Mouse (Mus musculus): ENCODE results near the gene Mpzl3. TPM values are rescaled to one million over a fixed set of nuclear protein-coding genes. Genes with fewer than 3 reads are reported as not detected.

Gene Mpzl3
- total and polyA plus RNA-seq, 2 experiments from 2014 or later = 1.3 to 2.5 TPM

DNA sequence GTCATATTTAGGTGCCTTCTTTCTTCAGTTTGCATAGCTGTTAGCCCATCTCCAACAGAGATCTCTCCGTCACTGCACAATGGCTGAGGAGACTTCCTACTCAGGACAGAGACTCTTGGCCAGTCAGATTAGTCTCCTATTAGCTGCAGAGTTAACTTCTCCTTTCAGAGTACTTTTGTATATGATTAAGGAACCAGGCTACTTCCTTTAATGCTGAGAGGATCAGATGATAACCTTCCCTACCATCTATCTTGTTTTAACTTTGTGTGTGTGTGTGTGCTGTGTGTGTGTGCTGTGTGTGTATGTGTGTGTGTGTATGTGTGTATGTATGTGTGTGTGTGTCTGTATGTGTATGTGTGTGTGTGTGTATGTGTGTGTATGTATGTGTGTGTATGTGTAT is 5.3 kb upstream of the Mpzl3 start:
- no peak for ATAC-seq (ENCODE audit: low FRiP score)
- Histone ChIP-seq H3K4me2 (ENCODE audit: low read depth, low read length, poor library complexity, severe bottlenecking) (no peak overlapping the region), H3K27me3 (ENCODE audit: insufficient read depth, low read length) (peaks cover 13% of the 10 kb centered on the region; the same call in 1 of the 2 replicates), H3K9me3 (ENCODE audit: low read length) (no peaks in the 10 kb centered on the region), H3K9ac (replicated peaks; ENCODE audit: low read length, poor library complexity, severe bottlenecking) (no peak overlapping the region), H3K4me1 (ENCODE audit: insufficient read depth, low read length) (no peaks in the 10 kb centered on the region), H3K27ac (ENCODE audit: low read depth, low read length) (no peak overlapping the region), H3K4me3 (ENCODE audit: low read depth, low read length) (no peak overlapping the region), H3K36me3 (ENCODE audit: insufficient read depth, low read length) (no peaks in the 10 kb centered on the region)
- DNase-seq (ENCODE audit: low spot score) = no peak
- 83% methylated on average over 1 of the region's 1 CpGs for WGBS
- TF ChIP-seq CTCF (IDR thresholded peaks at IDR 0.05) = no peak

DNA sequence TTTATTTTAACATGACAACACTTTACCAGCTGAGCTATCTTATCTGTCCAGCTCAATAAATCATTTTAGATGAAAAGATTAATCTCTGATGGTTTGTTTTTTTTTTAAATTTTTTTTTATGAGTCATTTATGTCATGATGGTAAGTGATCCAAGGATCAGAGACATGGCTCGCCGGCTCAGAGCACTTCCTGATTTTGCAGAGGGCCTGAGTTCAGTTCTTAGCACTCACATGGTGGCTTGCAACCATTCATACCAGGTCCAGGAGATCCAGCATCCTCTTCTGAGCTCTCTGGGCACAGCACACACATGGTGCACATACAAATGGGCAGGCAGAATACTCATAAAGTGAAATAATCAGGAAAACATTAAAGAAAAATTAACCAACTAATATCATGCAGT is 4.7 kb upstream of the Mpzl3 start:
- Histone ChIP-seq H3K36me3 (ENCODE audit: insufficient read depth, low read length) (no peaks in the 10 kb centered on the region), H3K27ac (ENCODE audit: low read depth, low read length) (no peak overlapping the region), H3K4me2 (ENCODE audit: low read depth, low read length, poor library complexity, severe bottlenecking) (no peak overlapping the region), H3K4me3 (ENCODE audit: low read depth, low read length) (no peak overlapping the region), H3K4me1 (ENCODE audit: insufficient read depth, low read length) (no peaks in the 10 kb centered on the region), H3K9ac (replicated peaks; ENCODE audit: low read length, poor library complexity, severe bottlenecking) (no peak overlapping the region), H3K9me3 (ENCODE audit: low read length) (no peaks in the 10 kb centered on the region), H3K27me3 (ENCODE audit: insufficient read depth, low read length) (peaks cover 13% of the 10 kb centered on the region; the same call in 1 of the 2 replicates)
- ATAC-seq (ENCODE audit: low FRiP score) (no peak), DNase-seq (ENCODE audit: low spot score) (no peak)
- 92% methylated on average over 2 of the region's 2 CpGs for WGBS
- TF ChIP-seq CTCF (IDR thresholded peaks at IDR 0.05) = no peak

GRCm38 (mm10) chr9:45058304-45058940 is 3.4 kb downstream of the Mpzl3 start:
- Histone ChIP-seq H3K27me3 (ENCODE audit: insufficient read depth, low read length) (peaks cover 8% of the 10 kb centered on the region; the same call in 1 of the 2 replicates), H3K9me3 (ENCODE audit: low read length) (no peaks in the 10 kb centered on the region), H3K4me2 (ENCODE audit: low read depth, low read length, poor library complexity, severe bottlenecking) (no peak overlapping the region), H3K36me3 (ENCODE audit: insufficient read depth, low read length) (no peaks in the 10 kb centered on the region), H3K27ac (ENCODE audit: low read depth, low read length) (no peak overlapping the region), H3K4me3 (ENCODE audit: low read depth, low read length) (no peak overlapping the region), H3K4me1 (ENCODE audit: insufficient read depth, low read length) (no peaks in the 10 kb centered on the region), H3K9ac (replicated peaks; ENCODE audit: low read length, poor library complexity, severe bottlenecking) (no peak overlapping the region)
- TF ChIP-seq CTCF (IDR thresholded peaks at IDR 0.05) = no peak
- no peak for DNase-seq (ENCODE audit: low spot score)
- 56% methylated on average over 5 of the region's 5 CpGs for WGBS
- ATAC-seq (ENCODE audit: low FRiP score) = no peak

DNA sequence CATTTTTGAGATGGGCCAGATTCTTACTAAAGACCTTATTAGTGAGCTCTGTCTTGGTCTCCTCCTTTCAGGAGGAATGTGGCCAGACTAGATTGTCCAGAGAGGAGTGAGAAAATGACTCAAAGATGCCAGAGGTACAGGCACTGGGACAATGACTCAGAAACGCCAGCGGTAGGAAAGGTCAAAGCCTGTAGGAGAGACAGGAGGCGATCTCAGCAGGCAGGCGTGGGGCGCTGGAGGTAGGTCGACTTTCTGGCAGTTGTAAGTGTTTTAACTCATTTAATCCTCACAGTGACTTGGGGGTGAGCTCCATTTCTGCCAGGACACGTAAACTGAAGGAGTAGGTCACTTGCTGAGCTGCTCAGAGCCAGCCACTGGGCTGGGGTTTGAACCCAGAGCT is 5.2 kb downstream of the Mpzl3 start:
- H3K4me1 ChIP-seq (ENCODE audit: insufficient read depth, low read length) = no peaks in the 10 kb centered on the region
- no peaks in the 10 kb centered on the region for H3K9me3 ChIP-seq (ENCODE audit: low read length)
- no peak for ATAC-seq (ENCODE audit: low FRiP score)

GRCm38 (mm10) chr9:45062677-45063076 is 7.7 kb downstream of the Mpzl3 start:
- ATAC-seq (ENCODE audit: low FRiP score) = no peak
- Histone ChIP-seq H3K27ac (ENCODE audit: low read depth, low read length) (no peak overlapping the region), H3K4me3 (ENCODE audit: low read depth, low read length) (no peak overlapping the region), H3K9ac (replicated peaks; ENCODE audit: low read length, poor library complexity, severe bottlenecking) (no peak overlapping the region), H3K4me1 (ENCODE audit: insufficient read depth, low read length) (no peaks in the 10 kb centered on the region), H3K36me3 (ENCODE audit: insufficient read depth, low read length) (no peaks in the 10 kb centered on the region), H3K27me3 (ENCODE audit: insufficient read depth, low read length) (peaks cover 8% of the 10 kb centered on the region; the same call in 1 of the 2 replicates), H3K9me3 (ENCODE audit: low read length) (no peaks in the 10 kb centered on the region), H3K4me2 (ENCODE audit: low read depth, low read length, poor library complexity, severe bottlenecking) (no peak overlapping the region)
- no peak for DNase-seq (ENCODE audit: low spot score)
- 74% methylated on average over 3 of the region's 3 CpGs for WGBS
- TF ChIP-seq CTCF (IDR thresholded peaks at IDR 0.05) = no peak

More for the DNA sequence above, 5.2 kb downstream of the Mpzl3 start:
- no peak for DNase-seq (ENCODE audit: low spot score)
- Histone ChIP-seq H3K36me3 (ENCODE audit: insufficient read depth, low read length) (no peaks in the 10 kb centered on the region), H3K4me3 (ENCODE audit: low read depth, low read length) (no peak overlapping the region), H3K27me3 (ENCODE audit: insufficient read depth, low read length) (peaks cover 8% of the 10 kb centered on the region; the same call in 1 of the 2 replicates), H3K4me2 (ENCODE audit: low read depth, low read length, poor library complexity, severe bottlenecking) (no peak overlapping the region), H3K9ac (replicated peaks; ENCODE audit: low read length, poor library complexity, severe bottlenecking) (no peak overlapping the region), H3K27ac (ENCODE audit: low read depth, low read length) (no peak overlapping the region)
- 42% methylated on average over 7 of the region's 7 CpGs for WGBS
- TF ChIP-seq CTCF (IDR thresholded peaks at IDR 0.05) = no peak

DNA sequence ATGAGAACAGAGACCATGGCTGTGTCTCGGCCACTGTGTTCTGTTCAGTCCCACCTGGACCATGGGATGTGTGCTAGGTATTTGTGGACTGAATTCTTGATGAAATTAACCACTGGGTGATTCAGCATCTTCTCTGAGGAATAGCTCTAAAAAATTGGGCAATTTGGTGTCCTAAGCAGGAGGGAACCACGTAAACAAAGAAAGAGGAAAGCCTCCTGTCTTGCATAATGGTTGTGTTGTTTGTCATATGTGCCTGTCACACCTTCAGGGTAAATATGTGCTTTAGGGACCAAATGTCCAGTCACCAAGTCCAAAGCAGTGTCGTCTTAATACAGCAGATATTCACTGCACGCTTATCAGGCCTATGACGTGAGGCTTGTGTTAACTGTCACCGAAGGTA is 9.4 kb downstream of the Mpzl3 start:
- no peak overlapping the region for H3K9ac ChIP-seq (replicated peaks; ENCODE audit: low read length, poor library complexity, severe bottlenecking)
- no peaks in the 10 kb centered on the region for H3K4me1 ChIP-seq (ENCODE audit: insufficient read depth, low read length)
- H3K27me3 ChIP-seq (ENCODE audit: insufficient read depth, low read length) = 0 out of 2 replicates have a peak, but pooled peaks cover 4% of the 10 kb centered on the region
- TF ChIP-seq CTCF (IDR thresholded peaks at IDR 0.05) = no peak
- 80% methylated on average over 6 of the region's 6 CpGs for WGBS
- DNase-seq (ENCODE audit: low spot score) (no peak), ATAC-seq (ENCODE audit: low FRiP score) (no peak)
- no peaks in the 10 kb centered on the region for H3K9me3 ChIP-seq (ENCODE audit: low read length)
- no peak overlapping the region for H3K27ac ChIP-seq (ENCODE audit: low read depth, low read length)
- H3K36me3 ChIP-seq (ENCODE audit: insufficient read depth, low read length) = no peaks in the 10 kb centered on the region
- no peak overlapping the region for H3K4me2 ChIP-seq (ENCODE audit: low read depth, low read length, poor library complexity, severe bottlenecking)
- no peak overlapping the region for H3K4me3 ChIP-seq (ENCODE audit: low read depth, low read length)

Data from midbrain, postnatal 0 days (tissue).